Mouse (Mus musculus): ENCODE measurements around the gene Ksr1.

DNA sequence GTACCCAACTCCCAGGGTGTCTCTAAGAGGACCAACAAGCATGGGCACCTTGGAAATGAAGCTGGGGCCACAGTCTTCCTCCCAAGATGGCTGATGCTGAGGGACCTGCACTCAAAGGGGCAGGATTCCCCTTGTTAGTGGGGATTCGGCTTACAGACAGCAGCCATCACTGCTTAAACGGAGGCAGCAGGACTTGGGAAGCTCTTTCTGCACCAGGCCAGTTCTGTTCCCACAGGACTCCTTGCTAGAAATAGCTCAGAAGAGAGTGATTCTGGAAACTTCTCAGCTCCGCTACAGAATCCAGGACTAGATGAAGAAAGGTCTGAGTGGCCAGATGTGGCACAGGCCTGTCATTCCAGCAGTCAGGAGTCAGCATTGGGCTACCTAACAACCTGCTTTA is 19.2 kb downstream of the Ksr1 start:
- TF ChIP-seq POLR2A (IDR thresholded peaks at IDR 0.05; ENCODE audit: low read depth, low read length) (no peak), CTCF (IDR thresholded peaks at IDR 0.05; ENCODE audit: extremely low read depth, insufficient read depth, insufficient read length, insufficient replicate concordance) (no peak)
